Mouse (Mus musculus): ENCODE results near the gene Robo3. TPM values are rescaled to one million over a fixed set of nuclear protein-coding genes. Genes with fewer than 3 reads are reported as not detected.

Robo3 gene
- polyA plus RNA-seq, 1 experiment = 1.5 TPM

DNA sequence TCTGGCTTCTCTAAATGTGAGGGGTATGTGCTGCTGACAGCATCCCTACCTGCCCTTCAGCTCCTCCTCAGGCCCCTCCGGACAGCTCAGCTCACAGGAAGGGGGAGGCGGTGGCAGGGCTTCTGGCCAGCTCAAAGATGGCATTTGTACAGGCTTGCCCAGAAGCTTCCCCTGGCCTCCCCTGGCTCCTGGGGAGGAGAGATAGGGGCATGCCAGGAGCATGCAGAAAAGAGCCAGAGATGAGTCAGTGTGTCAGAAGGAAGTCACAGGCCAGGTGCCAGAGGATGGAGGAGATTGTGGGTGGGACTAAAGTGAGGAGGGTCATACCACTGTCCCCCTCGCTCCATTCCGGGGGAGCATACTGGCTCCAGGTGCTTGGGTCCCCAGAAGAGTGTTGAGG is 14.3 kb downstream of the Robo3 start:
- Histone ChIP-seq H3K27me3 (ENCODE audit: control insufficient read depth, insufficient read depth, low read length, poor library complexity, severe bottlenecking) (no peaks in the 10 kb centered on the region), H3K9me3 (replicated peaks; ENCODE audit: control insufficient read depth, insufficient read depth, low read length, poor library complexity, severe bottlenecking) (no peaks in the 10 kb centered on the region), H3K27ac (ENCODE audit: insufficient read depth, low read length) (no peak overlapping the region), H3K9ac (ENCODE audit: low read depth, poor library complexity, severe bottlenecking) (no peak overlapping the region), H3K4me3 (ENCODE audit: low read depth, low read length) (no peak overlapping the region), H3K36me3 (ENCODE audit: control insufficient read depth, insufficient read depth, low read length, poor library complexity, severe bottlenecking) (no peaks in the 10 kb centered on the region), H3K4me1 (ENCODE audit: control insufficient read depth, insufficient read depth, low read length) (no peaks in the 10 kb centered on the region)
- no peak for TF ChIP-seq CTCF (IDR thresholded peaks at IDR 0.05; ENCODE audit: low read depth, low read length)
- no peak for TF ChIP-seq POLR2A (IDR thresholded peaks at IDR 0.05; ENCODE audit: insufficient read depth, low read length)
- no peak for TF ChIP-seq EP300 (IDR thresholded peaks at IDR 0.05; ENCODE audit: insufficient read depth, low read depth, low read length)

DNA sequence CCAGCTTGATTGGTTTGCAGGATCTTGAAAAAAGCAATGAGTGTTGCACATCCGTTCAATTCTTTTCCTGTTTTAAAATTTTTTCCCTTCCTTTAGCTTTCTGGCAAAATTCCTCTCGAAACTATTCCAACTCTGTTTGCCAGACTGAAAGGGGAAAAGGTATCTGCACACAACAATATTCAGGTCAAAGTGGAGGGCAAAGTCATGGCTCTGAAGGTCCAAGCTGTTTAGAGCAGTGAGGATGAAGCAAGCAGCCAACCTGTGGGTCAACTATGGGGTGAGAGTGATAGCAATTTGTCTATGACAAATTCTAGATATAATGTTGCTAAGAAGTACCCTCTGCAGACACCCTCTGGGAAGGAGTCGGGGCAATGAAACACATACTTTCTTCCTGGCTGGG is 18.4 kb downstream of the Robo3 start:
- Histone ChIP-seq H3K27ac (ENCODE audit: insufficient read depth, low read length) (no peak overlapping the region), H3K4me3 (ENCODE audit: low read depth, low read length) (no peak overlapping the region), H3K4me1 (ENCODE audit: control insufficient read depth, insufficient read depth, low read length) (no peaks in the 10 kb centered on the region), H3K9me3 (replicated peaks; ENCODE audit: control insufficient read depth, insufficient read depth, low read length, poor library complexity, severe bottlenecking) (no peaks in the 10 kb centered on the region), H3K27me3 (ENCODE audit: control insufficient read depth, insufficient read depth, low read length, poor library complexity, severe bottlenecking) (no peaks in the 10 kb centered on the region), H3K36me3 (ENCODE audit: control insufficient read depth, insufficient read depth, low read length, poor library complexity, severe bottlenecking) (no peaks in the 10 kb centered on the region), H3K9ac (ENCODE audit: low read depth, poor library complexity, severe bottlenecking) (no peak overlapping the region)
- no peak for TF ChIP-seq CTCF (IDR thresholded peaks at IDR 0.05; ENCODE audit: low read depth, low read length)
- no peak for TF ChIP-seq EP300 (IDR thresholded peaks at IDR 0.05; ENCODE audit: insufficient read depth, low read depth, low read length)
- TF ChIP-seq POLR2A (IDR thresholded peaks at IDR 0.05; ENCODE audit: insufficient read depth, low read length) = no peak

DNA sequence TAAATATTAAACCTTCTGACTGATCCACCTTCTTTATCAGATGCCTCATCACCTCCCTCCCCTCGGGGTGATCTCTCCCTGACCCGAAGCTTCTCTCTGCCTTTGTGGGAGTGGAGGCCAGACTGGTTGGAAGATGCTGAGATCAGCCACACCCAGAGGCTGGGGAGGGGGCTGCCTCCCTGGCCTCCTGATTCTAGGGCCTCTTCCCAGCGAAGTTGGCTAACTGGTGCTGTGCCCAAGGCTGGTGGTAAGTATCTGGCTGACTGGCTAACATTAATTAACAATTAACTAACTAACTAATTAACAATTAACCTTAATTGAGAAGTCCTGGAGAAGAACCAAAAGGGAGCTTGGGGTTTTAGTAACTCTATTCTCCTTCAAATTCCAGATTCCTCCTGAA is 20.1 kb downstream of the Robo3 start:
- TF ChIP-seq CTCF (IDR thresholded peaks at IDR 0.05; ENCODE audit: low read depth, low read length) = no peak
- no peak for TF ChIP-seq POLR2A (IDR thresholded peaks at IDR 0.05; ENCODE audit: insufficient read depth, low read length)
- TF ChIP-seq EP300 (IDR thresholded peaks at IDR 0.05; ENCODE audit: insufficient read depth, low read depth, low read length) = no peak
- no peaks in the 10 kb centered on the region for H3K36me3 ChIP-seq (ENCODE audit: control insufficient read depth, insufficient read depth, low read length, poor library complexity, severe bottlenecking)
- no peak overlapping the region for H3K27ac ChIP-seq (ENCODE audit: insufficient read depth, low read length)
- no peak overlapping the region for H3K9ac ChIP-seq (ENCODE audit: low read depth, poor library complexity, severe bottlenecking)
- no peaks in the 10 kb centered on the region for H3K9me3 ChIP-seq (replicated peaks; ENCODE audit: control insufficient read depth, insufficient read depth, low read length, poor library complexity, severe bottlenecking)
- no peak overlapping the region for H3K4me3 ChIP-seq (ENCODE audit: low read depth, low read length)
- H3K4me1 ChIP-seq (ENCODE audit: control insufficient read depth, insufficient read depth, low read length) = no peaks in the 10 kb centered on the region
- H3K27me3 ChIP-seq (ENCODE audit: control insufficient read depth, insufficient read depth, low read length, poor library complexity, severe bottlenecking) = no peaks in the 10 kb centered on the region

DNA sequence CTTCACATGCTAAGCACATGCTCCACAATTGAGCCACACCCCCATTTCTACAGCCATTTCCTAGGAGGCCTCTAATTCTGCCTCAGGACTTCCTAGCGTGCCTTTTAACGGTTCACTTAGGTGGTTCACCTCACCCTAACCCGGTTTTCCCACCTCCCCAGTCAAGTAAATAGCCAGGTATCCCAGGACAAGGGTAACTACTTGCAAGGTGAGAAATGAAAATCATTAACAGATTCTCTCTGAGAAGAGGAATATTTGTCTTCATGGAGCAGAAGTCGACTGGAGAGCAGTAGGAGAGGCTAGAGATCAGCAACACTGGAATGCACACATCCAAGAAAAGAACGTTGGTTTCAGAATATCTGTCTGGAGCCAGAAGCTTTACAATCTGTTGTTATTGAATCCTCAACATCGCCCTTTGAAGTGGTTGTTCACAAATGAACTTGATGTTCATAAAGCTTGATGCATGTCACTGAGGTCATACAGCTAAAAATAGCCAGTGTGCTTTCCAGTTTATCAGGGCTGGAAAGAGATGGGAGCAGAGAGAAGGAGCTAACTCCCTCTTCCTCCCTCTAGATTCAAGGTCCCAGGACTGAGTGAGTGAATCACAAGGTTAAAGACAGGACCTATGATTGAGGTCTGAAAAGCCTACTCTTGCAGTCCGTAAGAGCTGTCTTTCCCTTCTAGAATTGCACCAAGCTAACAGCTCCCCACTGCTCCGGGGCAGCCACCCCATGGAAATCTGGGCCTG is 23.2 kb downstream of the Robo3 start:
- Histone ChIP-seq H3K4me1 (ENCODE audit: control insufficient read depth, insufficient read depth, low read length) (no peaks in the 10 kb centered on the region), H3K36me3 (ENCODE audit: control insufficient read depth, insufficient read depth, low read length, poor library complexity, severe bottlenecking) (no peaks in the 10 kb centered on the region), H3K27me3 (ENCODE audit: control insufficient read depth, insufficient read depth, low read length, poor library complexity, severe bottlenecking) (no peaks in the 10 kb centered on the region), H3K27ac (ENCODE audit: insufficient read depth, low read length) (no peak overlapping the region), H3K9ac (ENCODE audit: low read depth, poor library complexity, severe bottlenecking) (no peak overlapping the region), H3K4me3 (ENCODE audit: low read depth, low read length) (no peak overlapping the region), H3K9me3 (replicated peaks; ENCODE audit: control insufficient read depth, insufficient read depth, low read length, poor library complexity, severe bottlenecking) (no peaks in the 10 kb centered on the region)
- TF ChIP-seq EP300 (IDR thresholded peaks at IDR 0.05; ENCODE audit: insufficient read depth, low read depth, low read length) (no peak), POLR2A (IDR thresholded peaks at IDR 0.05; ENCODE audit: insufficient read depth, low read length) (no peak), CTCF (IDR thresholded peaks at IDR 0.05; ENCODE audit: low read depth, low read length) (no peak)

DNA sequence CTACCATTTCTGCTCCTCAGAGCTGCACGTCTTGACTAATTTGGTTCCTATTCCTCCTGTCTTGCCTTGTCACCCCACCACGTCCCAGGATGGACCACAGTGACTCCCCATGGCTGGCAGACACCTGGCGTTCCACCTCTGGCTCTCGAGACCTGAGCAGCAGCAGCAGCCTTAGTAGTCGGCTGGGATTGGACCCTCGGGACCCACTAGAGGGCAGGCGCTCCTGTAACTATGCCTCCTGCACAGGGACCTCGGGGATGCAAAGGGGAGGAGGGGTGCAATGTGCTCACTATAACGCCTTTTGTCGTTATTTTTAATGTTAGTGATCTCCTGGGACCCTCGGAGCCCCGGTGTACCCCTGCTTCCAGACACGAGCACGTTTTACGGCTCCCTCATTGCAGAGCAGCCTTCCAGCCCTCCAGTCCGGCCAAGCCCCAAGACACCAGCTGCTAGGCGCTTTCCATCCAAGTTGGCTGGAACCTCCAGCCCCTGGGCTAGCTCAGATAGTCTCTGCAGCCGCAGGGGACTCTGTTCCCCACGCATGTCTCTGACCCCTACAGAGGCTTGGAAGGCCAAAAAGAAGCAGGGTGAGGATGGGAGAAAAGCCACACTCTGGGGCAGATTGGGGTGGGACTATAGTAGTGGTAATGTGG is 25.1 kb downstream of the Robo3 start:
- Histone ChIP-seq H3K4me1 (ENCODE audit: control insufficient read depth, insufficient read depth, low read length) (no peaks in the 10 kb centered on the region), H3K4me3 (ENCODE audit: low read depth, low read length) (0 out of 2 replicates have a peak overlapping the region, but pooled peaks have one; percentile 13), H3K27ac (ENCODE audit: insufficient read depth, low read length) (no peak overlapping the region), H3K27me3 (ENCODE audit: control insufficient read depth, insufficient read depth, low read length, poor library complexity, severe bottlenecking) (no peaks in the 10 kb centered on the region), H3K36me3 (ENCODE audit: control insufficient read depth, insufficient read depth, low read length, poor library complexity, severe bottlenecking) (no peaks in the 10 kb centered on the region), H3K9ac (ENCODE audit: low read depth, poor library complexity, severe bottlenecking) (no peak overlapping the region), H3K9me3 (replicated peaks; ENCODE audit: control insufficient read depth, insufficient read depth, low read length, poor library complexity, severe bottlenecking) (no peaks in the 10 kb centered on the region)
- TF ChIP-seq CTCF (IDR thresholded peaks at IDR 0.05; ENCODE audit: low read depth, low read length) (peak; percentile 59), POLR2A (IDR thresholded peaks at IDR 0.05; ENCODE audit: insufficient read depth, low read length) (no peak)

DNA sequence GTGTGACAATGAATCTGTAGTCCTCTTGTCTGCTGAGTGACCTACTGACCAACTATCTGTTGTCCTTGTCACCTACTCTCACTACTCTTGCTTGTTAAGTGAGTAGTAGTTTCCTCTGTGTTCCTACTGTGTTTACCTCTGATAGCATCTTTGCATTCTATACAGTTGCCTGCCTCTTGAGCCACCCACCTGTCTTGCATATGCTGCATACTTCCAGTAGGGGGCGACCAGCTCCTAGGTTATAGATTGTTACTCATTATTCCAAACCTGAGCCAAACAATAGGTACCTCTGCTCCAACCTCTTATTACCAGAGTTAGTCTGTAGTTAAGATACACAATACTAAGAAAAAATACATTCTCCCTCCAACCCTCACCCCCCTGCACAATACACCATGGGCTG is 26.7 kb downstream of the Robo3 start:
- Histone ChIP-seq H3K9me3 (replicated peaks; ENCODE audit: control insufficient read depth, insufficient read depth, low read length, poor library complexity, severe bottlenecking) (no peaks in the 10 kb centered on the region), H3K27ac (ENCODE audit: insufficient read depth, low read length) (no peak overlapping the region), H3K4me1 (ENCODE audit: control insufficient read depth, insufficient read depth, low read length) (no peaks in the 10 kb centered on the region), H3K4me3 (ENCODE audit: low read depth, low read length) (no peak overlapping the region), H3K9ac (ENCODE audit: low read depth, poor library complexity, severe bottlenecking) (no peak overlapping the region), H3K27me3 (ENCODE audit: control insufficient read depth, insufficient read depth, low read length, poor library complexity, severe bottlenecking) (no peaks in the 10 kb centered on the region), H3K36me3 (ENCODE audit: control insufficient read depth, insufficient read depth, low read length, poor library complexity, severe bottlenecking) (no peaks in the 10 kb centered on the region)
- TF ChIP-seq POLR2A (IDR thresholded peaks at IDR 0.05; ENCODE audit: insufficient read depth, low read length) (no peak), CTCF (IDR thresholded peaks at IDR 0.05; ENCODE audit: low read depth, low read length) (peak; percentile 76), EP300 (IDR thresholded peaks at IDR 0.05; ENCODE audit: insufficient read depth, low read depth, low read length) (no peak)
